Comparison of ENCODE assay signal across 12 mouse cellular contexts in the genomic region with DNA sequence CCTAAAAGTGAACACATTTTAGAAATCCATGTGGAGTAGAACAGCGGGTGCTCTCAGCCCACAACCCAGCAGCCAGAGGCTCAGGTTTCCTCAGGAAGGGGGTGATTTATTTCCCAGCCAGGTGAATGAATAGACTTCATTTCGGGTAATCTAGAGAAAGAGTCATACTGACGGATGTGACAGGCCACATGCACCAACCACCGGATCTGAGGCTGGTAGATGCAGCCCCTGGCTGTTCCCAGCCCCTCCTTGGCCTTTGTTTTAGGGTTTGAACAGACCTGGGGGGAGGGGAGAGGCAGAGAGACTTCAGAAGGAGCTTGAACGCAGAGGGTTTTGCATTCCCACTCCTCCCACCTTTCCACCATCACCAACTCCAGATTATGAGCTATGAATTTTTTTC. TPM values are rescaled to one million over a fixed set of nuclear protein-coding genes. Genes with fewer than 3 reads are reported as not detected.
DNase-seq lines count a peak whose midpoint lies in the region; ATAC-seq lines count a peak whose summit lies in the region.
"Had no signal": no experiment of that assay in that cellular context is flagged by ENCODE, and none has a peak within 500 bp of the region (broad histone marks: within the 10 kb centered on the region; RNA-seq: fewer than 3 reads in every experiment).

No protein-coding gene starts in this region.

- H3K27ac ChIP-seq in kidney, embryonic 14.5 days (ENCODE audit: low read depth, low read length) = peak overlapping the region; percentile 80
- H3K27ac ChIP-seq in forebrain, embryonic 13.5 days = peak overlapping the region; percentile 99
- H3K27ac ChIP-seq in midbrain, embryonic 11.5 days (ENCODE audit: low read depth, low read length) = no peak overlapping the region; the same call in 1 of the 2 replicates
- H3K27ac ChIP-seq: layer of hippocampus, adult 2 months had no signal

- H3K9ac ChIP-seq in kidney, embryonic 14.5 days (ENCODE audit: low read depth, low read length) = no peak overlapping the region
- H3K9ac ChIP-seq in forebrain, embryonic 13.5 days = peak overlapping the region; percentile 47
- peak overlapping the region; percentile 17; the same call in 1 of the 2 replicates for H3K9ac ChIP-seq in midbrain, embryonic 11.5 days (ENCODE audit: low read length)

- no peak overlapping the region for H3K4me3 ChIP-seq in kidney, embryonic 14.5 days (ENCODE audit: low read length)
- H3K4me3 ChIP-seq in forebrain, embryonic 13.5 days = no peak overlapping the region
- H3K4me3 ChIP-seq in midbrain, embryonic 11.5 days (ENCODE audit: low read depth, low read length) = no peak overlapping the region
- H3K4me3 ChIP-seq: layer of hippocampus, adult 2 months had no signal

- H3K36me3 ChIP-seq in kidney, embryonic 14.5 days (ENCODE audit: control insufficient read depth, insufficient read depth, low read length) = peaks cover 49% of the 10 kb centered on the region
- H3K36me3 ChIP-seq in forebrain, embryonic 13.5 days (ENCODE audit: poor library complexity, severe bottlenecking) = peaks cover 61% of the 10 kb centered on the region
- H3K36me3 ChIP-seq in midbrain, embryonic 11.5 days (ENCODE audit: control insufficient read depth, insufficient read depth, low read length) = peaks cover 8% of the 10 kb centered on the region

- H3K27me3 ChIP-seq in kidney, embryonic 14.5 days (ENCODE audit: control insufficient read depth, insufficient read depth, low read length) = no peaks in the 10 kb centered on the region
- no peaks in the 10 kb centered on the region for H3K27me3 ChIP-seq in forebrain, embryonic 13.5 days
- H3K27me3 ChIP-seq in midbrain, embryonic 11.5 days (ENCODE audit: control insufficient read depth, insufficient read depth, low read length) = no peaks in the 10 kb centered on the region

- ATAC-seq in kidney, embryonic 14.5 days (ENCODE audit: low FRiP score, low TSS enrichment) = no peak
- ATAC-seq in forebrain, embryonic 13.5 days = no peak
- ATAC-seq in midbrain, embryonic 11.5 days (ENCODE audit: low FRiP score) = no peak

- peaks cover 52% of the 10 kb centered on the region for H3K4me1 ChIP-seq in kidney, embryonic 14.5 days (ENCODE audit: control insufficient read depth, insufficient read depth, low read length)
- H3K4me1 ChIP-seq in forebrain, embryonic 13.5 days = peaks cover 57% of the 10 kb centered on the region
- H3K4me1 ChIP-seq in midbrain, embryonic 11.5 days (ENCODE audit: control insufficient read depth, insufficient read depth, low read length) = peaks cover 47% of the 10 kb centered on the region

- no peak for DNase-seq in kidney, adult 8-10 months
- peak; percentile 72 for DNase-seq in R1 (ENCODE audit: low read depth, low spot score)
- no peak for DNase-seq in midbrain, embryonic 11.5 days (ENCODE audit: low spot score, missing footprints)
- DNase-seq in urinary bladder, postnatal 14 days (ENCODE audit: low spot score) = no peak
- no peak for DNase-seq in left cerebral cortex, adult 18-20 months (ENCODE audit: low spot score in 2 of 2)
- no peak for DNase-seq in urinary bladder, postnatal 4 days (ENCODE audit: low spot score in 2 of 2)
- DNase-seq: adrenal gland, postnatal 10 days; cerebellum, postnatal 36 days had no signal

- H3K4me2 ChIP-seq in kidney, embryonic 14.5 days (replicated peaks; ENCODE audit: low read depth, low read length) = no peak overlapping the region
- H3K4me2 ChIP-seq in forebrain, embryonic 13.5 days = no peak overlapping the region
- H3K4me2 ChIP-seq in midbrain, embryonic 11.5 days = no peak overlapping the region

- H3K9me3 ChIP-seq in kidney, embryonic 14.5 days (ENCODE audit: control insufficient read depth, low read length) = no peaks in the 10 kb centered on the region
- no peaks in the 10 kb centered on the region for H3K9me3 ChIP-seq in forebrain, embryonic 13.5 days (replicated peaks)
- H3K9me3 ChIP-seq in midbrain, embryonic 11.5 days (ENCODE audit: control insufficient read depth, low read length) = no peaks in the 10 kb centered on the region

- 8% methylated on average over 5 of the region's 5 CpGs for WGBS in kidney, embryonic 14.5 days
- WGBS in forebrain, embryonic 13.5 days = 8% methylated on average over 5 of the region's 5 CpGs
- WGBS in midbrain, embryonic 11.5 days = 9% methylated on average over 5 of the region's 5 CpGs

RNA-seq across cellular contexts. Expression of a gene that starts 14.6 kb away (rescaled TPM):
- 0.47 and 0.69 TPM in 2 replicates for polyA plus RNA-seq in kidney, embryonic 14.5 days (2014; fragmentation: Nextera tagmentation; extraction: Ambion mirVana)
- 0.30 and 0.41 TPM in 2 replicates for polyA plus RNA-seq in forebrain, embryonic 13.5 days (2015; fragmentation: Nextera tagmentation; extraction: Ambion mirVana)
- polyA plus RNA-seq in midbrain, embryonic 11.5 days (2014; fragmentation: Nextera tagmentation; extraction: Ambion mirVana) = 0.12 and 0.23 TPM in 2 replicates
- 1 to 10 TPM in 1 of 2 experiments, under 1 TPM in 1; 0.42 to 1.0 TPM for total RNA-seq in left cerebral cortex, adult 18-20 months (2021)
- total RNA-seq: adrenal gland, postnatal 10 days; heart, adult 8-10 months had no signal

RNA-seq across cellular contexts. Expression of a gene that starts 23.3 kb away (rescaled TPM):
- polyA plus RNA-seq in kidney, embryonic 14.5 days (2014; fragmentation: Nextera tagmentation; extraction: Ambion mirVana) = 290 and 322 TPM in 2 replicates
- 219 and 232 TPM in 2 replicates for polyA plus RNA-seq in forebrain, embryonic 13.5 days (2015; fragmentation: Nextera tagmentation; extraction: Ambion mirVana)
- 286 and 307 TPM in 2 replicates for polyA plus RNA-seq in midbrain, embryonic 11.5 days (2014; fragmentation: Nextera tagmentation; extraction: Ambion mirVana)
- 10 to 100 TPM; 93.5 to 97.5 TPM for total RNA-seq in left cerebral cortex, adult 18-20 months (2021)

RNA-seq across cellular contexts. Expression of a gene that starts 37.6 kb away (rescaled TPM):
- polyA plus RNA-seq in kidney, embryonic 14.5 days (2014; fragmentation: Nextera tagmentation; extraction: Ambion mirVana) = 3.1 and 3.9 TPM in 2 replicates
- polyA plus RNA-seq in forebrain, embryonic 13.5 days (2015; fragmentation: Nextera tagmentation; extraction: Ambion mirVana) = 0.57 and 1.6 TPM in 2 replicates
- polyA plus RNA-seq in midbrain, embryonic 11.5 days (2014; fragmentation: Nextera tagmentation; extraction: Ambion mirVana) = 6.8 and 6.9 TPM in 2 replicates
- total RNA-seq in left cerebral cortex, adult 18-20 months (2021) = under 1 TPM in 1 of 2 experiments, not detected in 1; 0.40 TPM
- total RNA-seq: layer of hippocampus, adult 2 months had no signal

RNA-seq across cellular contexts. Expression of a gene that starts 44.0 kb away (rescaled TPM):
- polyA plus RNA-seq in kidney, embryonic 14.5 days (2014; fragmentation: Nextera tagmentation; extraction: Ambion mirVana) = 12.3 and 18.2 TPM in 2 replicates
- 11.3 and 12.0 TPM in 2 replicates for polyA plus RNA-seq in forebrain, embryonic 13.5 days (2015; fragmentation: Nextera tagmentation; extraction: Ambion mirVana)
- polyA plus RNA-seq in midbrain, embryonic 11.5 days (2014; fragmentation: Nextera tagmentation; extraction: Ambion mirVana) = 19.4 and 24.3 TPM in 2 replicates
- 10 to 100 TPM; 72.0 to 79.3 TPM for total RNA-seq in left cerebral cortex, adult 18-20 months (2021)

RNA-seq across cellular contexts. Expression of a gene that starts 55.6 kb away (rescaled TPM):
- polyA plus RNA-seq in kidney, embryonic 14.5 days (2014; fragmentation: Nextera tagmentation; extraction: Ambion mirVana) = 1,180 and 1,314 TPM in 2 replicates
- polyA plus RNA-seq in forebrain, embryonic 13.5 days (2015; fragmentation: Nextera tagmentation; extraction: Ambion mirVana) = 1,312 and 1,385 TPM in 2 replicates
- 1,348 and 1,391 TPM in 2 replicates for polyA plus RNA-seq in midbrain, embryonic 11.5 days (2014; fragmentation: Nextera tagmentation; extraction: Ambion mirVana)
- 100 to 1,000 TPM; 232 to 268 TPM for total RNA-seq in left cerebral cortex, adult 18-20 months (2021)
